Mouse (Mus musculus): ENCODE measurements around the gene Sat1.

Sat1 gene

GRCm38 (mm10) chrX:155163553-155163952 is 52.7 kb downstream of the Sat1 start:
- DNase-seq = no peak

Measured in thymus, postnatal 4 days (tissue).